Mouse (Mus musculus) midbrain, embryonic 11.5 days (tissue): ENCODE data around the gene Efr3b. TPM values are rescaled to one million over a fixed set of nuclear protein-coding genes. Genes with fewer than 3 reads are reported as not detected.

Experiments used
- ATAC-seq: fragments of 200-750 bp; cut with Nextera tagmentation; 2 replicates; pipeline ENCODE4 v1.8.0; 2017; ENCODE audit warnings: moderate TSS enrichment, moderate library complexity; ENCODE audit not compliant: low FRiP score
- DNase-seq: peaks from one replicate; pipeline ENCODE4 v3.0.0; 2015; ENCODE audit warnings: low spot score; ENCODE audit errors: missing footprints
- H3K27ac ChIP-seq: fragments of 300-500 bp; sonication (generic); 2 replicates; pipeline ENCODE4 v1.5.1; 2014; ENCODE audit warnings: low read depth, low read length
- H3K27me3 ChIP-seq: fragments of 300-500 bp; sonication (generic); 2 replicates; pipeline ENCODE4 v1.6.1; 2014; ENCODE audit warnings: mild to moderate bottlenecking, low read length, moderate library complexity, mixed read lengths; ENCODE audit not compliant: control insufficient read depth, insufficient read depth
- H3K36me3 ChIP-seq: fragments of 300-500 bp; sonication (generic); 2 replicates; pipeline ENCODE4 v1.6.1; 2014; ENCODE audit warnings: mild to moderate bottlenecking, low read length, moderate library complexity, mixed read lengths; ENCODE audit not compliant: control insufficient read depth, insufficient read depth
- H3K4me1 ChIP-seq: fragments of 300-500 bp; sonication (generic); 2 replicates; pipeline ENCODE4 v1.6.1; 2014; ENCODE audit warnings: low read length; ENCODE audit not compliant: control insufficient read depth, insufficient read depth
- H3K4me2 ChIP-seq: fragments of 300-500 bp; sonication (generic); 2 replicates; pipeline ENCODE4 v1.6.1; 2014; ENCODE audit warnings: mild to moderate bottlenecking, moderate library complexity
- H3K4me3 ChIP-seq: fragments of 300-500 bp; sonication (generic); 2 replicates; pipeline ENCODE4 v1.5.1; 2014; ENCODE audit warnings: low read depth, low read length
- H3K9ac ChIP-seq: fragments of 300-500 bp; sonication (generic); 2 replicates; pipeline ENCODE4 v1.6.1; 2014; ENCODE audit warnings: low read length
- H3K9me3 ChIP-seq: fragments of 300-500 bp; sonication (generic); 2 replicates; pipeline ENCODE4 v1.6.1; 2016; ENCODE audit warnings: low read length; ENCODE audit not compliant: control insufficient read depth
- WGBS: fragments of 180-500 bp; shearing (Covaris S2); extraction: QIAGEN DNeasy Blood & Tissue Kit; methylation state at CpG from one replicate; pipeline ENCODE4 v1.1.7; 2014; 5-methylcytosine and 5-hydroxymethylcytosine counted together
- polyA plus RNA-seq: library from polyadenylated mRNA; unstranded; fragments of >200 nt; fragmentation: Nextera tagmentation; extraction: Ambion mirVana; gene quantifications from 2 replicates; pipeline ENCODE4 v1.2.1, GENCODE M21; 2014

The Efr3b gene
- polyA plus RNA-seq, 1 experiment from 2014 or later: 11.7 TPM

DNA sequence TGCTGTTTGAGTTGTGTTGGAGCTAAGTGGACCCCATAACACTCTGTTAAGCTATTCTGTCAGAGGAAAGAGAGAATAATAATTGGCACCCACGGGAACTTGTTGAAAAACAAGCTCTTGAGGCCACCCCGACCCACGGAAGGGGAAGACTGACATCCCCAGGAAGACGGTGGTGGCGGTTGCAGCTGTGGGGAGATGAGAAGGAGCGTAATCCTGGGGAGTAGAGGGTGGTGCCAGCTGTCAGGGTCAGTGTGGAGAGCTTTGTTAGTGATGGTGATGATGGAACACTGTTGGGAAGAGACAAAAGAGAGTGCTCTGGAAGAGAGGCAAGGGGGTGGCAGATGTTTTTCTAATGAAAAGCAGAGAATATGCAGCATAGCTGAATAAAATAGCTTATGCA lies 9.3 kb upstream of the Efr3b start:
- Histone ChIP-seq H3K4me1 (no peaks in the 10 kb centered on the region), H3K9ac (no peak overlapping the region), H3K27ac (no peak overlapping the region), H3K36me3 (no peaks in the 10 kb centered on the region), H3K27me3 (no peaks in the 10 kb centered on the region), H3K4me2 (no peak overlapping the region), H3K9me3 (no peaks in the 10 kb centered on the region), H3K4me3 (no peak overlapping the region)
- no peak for ATAC-seq
- DNase-seq: no peak
- 48% methylated on average over 6 of the region's 6 CpGs for WGBS

GRCm38 (mm10) chr12:4045992-4046391 lies 7.3 kb upstream of the Efr3b start:
- WGBS: 80% methylated on average over 1 of the region's 1 CpGs
- DNase-seq (no peak), ATAC-seq (no peak)
- Histone ChIP-seq H3K4me2 (no peak overlapping the region), H3K27ac (no peak overlapping the region), H3K36me3 (no peaks in the 10 kb centered on the region), H3K9ac (no peak overlapping the region), H3K4me3 (no peak overlapping the region), H3K9me3 (no peaks in the 10 kb centered on the region), H3K4me1 (no peaks in the 10 kb centered on the region), H3K27me3 (no peaks in the 10 kb centered on the region)

DNA sequence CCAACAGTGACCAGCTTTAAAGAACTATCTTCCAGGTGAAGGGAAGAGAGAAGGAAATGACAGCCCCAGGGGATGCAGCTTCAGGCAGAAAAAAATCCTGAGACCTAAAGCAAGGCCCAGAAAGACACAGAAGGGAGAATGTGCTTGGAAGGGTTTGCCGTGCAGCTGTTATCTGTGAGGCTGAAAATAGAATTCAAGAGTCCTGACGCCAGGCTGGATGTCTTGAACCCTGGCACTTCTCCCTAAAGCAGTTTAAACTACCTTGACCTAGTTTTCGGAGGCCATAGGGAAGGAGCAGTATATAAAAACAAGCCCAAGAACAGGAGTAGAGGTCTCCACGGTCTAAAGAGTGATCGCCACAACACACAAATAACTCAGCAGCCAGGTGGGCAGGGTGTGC lies 3.7 kb upstream of the Efr3b start:
- no peaks in the 10 kb centered on the region; the same call in 1 of the 2 replicates for H3K27me3 ChIP-seq
- H3K4me3 ChIP-seq: no peak overlapping the region
- ATAC-seq (no peak), DNase-seq (no peak)
- no peak overlapping the region for H3K9ac ChIP-seq
- no peaks in the 10 kb centered on the region for H3K36me3 ChIP-seq
- no peaks in the 10 kb centered on the region for H3K9me3 ChIP-seq
- H3K4me2 ChIP-seq: no peak overlapping the region
- H3K27ac ChIP-seq: no peak overlapping the region
- WGBS: 82% methylated on average over 5 of the region's 5 CpGs
- peaks cover 8% of the 10 kb centered on the region for H3K4me1 ChIP-seq

- no peaks in the 10 kb centered on the region for H3K36me3 ChIP-seq
- 2% methylated on average over 13 of the region's 13 CpGs for WGBS
- H3K27me3 ChIP-seq: peaks cover 4% of the 10 kb centered on the region; the same call in 1 of the 2 replicates
- H3K4me3 ChIP-seq: peak overlapping the region; percentile 82
- no peaks in the 10 kb centered on the region for H3K9me3 ChIP-seq
- peak overlapping the region; percentile 91; the same call in 1 of the 2 replicates for H3K9ac ChIP-seq
- H3K4me2 ChIP-seq: peak overlapping the region; percentile 81
- ATAC-seq (no peak), DNase-seq (no peak)
- no peak overlapping the region for H3K27ac ChIP-seq
- peaks cover 12% of the 10 kb centered on the region for H3K4me1 ChIP-seq
Measured at GRCm38 (mm10) chr12:4039046-4039445, 331 bp upstream of the Efr3b start.

GRCm38 (mm10) chr12:4037511-4037910 lies 1.2 kb downstream of the Efr3b start:
- DNase-seq (no peak), ATAC-seq (no peak)
- H3K9ac ChIP-seq: peak overlapping the region; percentile 91
- H3K9me3 ChIP-seq: no peaks in the 10 kb centered on the region
- H3K27ac ChIP-seq: no peak overlapping the region
- WGBS: 28% methylated on average over 5 of the region's 5 CpGs
- H3K4me2 ChIP-seq: peak overlapping the region; percentile 81
- peaks cover 4% of the 10 kb centered on the region; the same call in 1 of the 2 replicates for H3K27me3 ChIP-seq
- H3K36me3 ChIP-seq: no peaks in the 10 kb centered on the region
- H3K4me3 ChIP-seq: peak overlapping the region; percentile 82
- H3K4me1 ChIP-seq: peaks cover 12% of the 10 kb centered on the region

- H3K27ac ChIP-seq: no peak overlapping the region
- H3K4me1 ChIP-seq: peaks cover 12% of the 10 kb centered on the region
- no peak for DNase-seq
- H3K36me3 ChIP-seq: no peaks in the 10 kb centered on the region
- no peak overlapping the region for H3K4me2 ChIP-seq
- H3K9ac ChIP-seq: no peak overlapping the region
- H3K27me3 ChIP-seq: peaks cover 4% of the 10 kb centered on the region; the same call in 1 of the 2 replicates
- ATAC-seq: no peak
- no peak overlapping the region for H3K4me3 ChIP-seq
- 85% methylated on average over 5 of the region's 5 CpGs for WGBS
- H3K9me3 ChIP-seq: no peaks in the 10 kb centered on the region
Measured at GRCm38 (mm10) chr12:4036157-4036556, 2.6 kb downstream of the Efr3b start.

GRCm38 (mm10) chr12:4029064-4029463 lies 9.7 kb downstream of the Efr3b start:
- Histone ChIP-seq H3K4me2 (no peak overlapping the region), H3K4me3 (no peak overlapping the region), H3K9me3 (no peaks in the 10 kb centered on the region), H3K9ac (no peak overlapping the region), H3K27me3 (no peaks in the 10 kb centered on the region), H3K4me1 (no peaks in the 10 kb centered on the region), H3K27ac (no peak overlapping the region), H3K36me3 (no peaks in the 10 kb centered on the region)
- no peak for DNase-seq
- ATAC-seq: no peak
- WGBS: 78% methylated on average over 4 of the region's 4 CpGs

- Histone ChIP-seq H3K9me3 (no peaks in the 10 kb centered on the region), H3K4me3 (no peak overlapping the region), H3K4me2 (no peak overlapping the region), H3K4me1 (no peaks in the 10 kb centered on the region), H3K27ac (no peak overlapping the region), H3K9ac (no peak overlapping the region), H3K27me3 (no peaks in the 10 kb centered on the region), H3K36me3 (no peaks in the 10 kb centered on the region)
- ATAC-seq (no peak), DNase-seq (no peak)
- WGBS: 91% methylated on average over 11 of the region's 11 CpGs
Measured at GRCm38 (mm10) chr12:4028516-4028915, 10.2 kb downstream of the Efr3b start.

GRCm38 (mm10) chr12:4024356-4024755 lies 14.4 kb downstream of the Efr3b start:
- no peak overlapping the region for H3K9ac ChIP-seq
- no peak for ATAC-seq

DNA sequence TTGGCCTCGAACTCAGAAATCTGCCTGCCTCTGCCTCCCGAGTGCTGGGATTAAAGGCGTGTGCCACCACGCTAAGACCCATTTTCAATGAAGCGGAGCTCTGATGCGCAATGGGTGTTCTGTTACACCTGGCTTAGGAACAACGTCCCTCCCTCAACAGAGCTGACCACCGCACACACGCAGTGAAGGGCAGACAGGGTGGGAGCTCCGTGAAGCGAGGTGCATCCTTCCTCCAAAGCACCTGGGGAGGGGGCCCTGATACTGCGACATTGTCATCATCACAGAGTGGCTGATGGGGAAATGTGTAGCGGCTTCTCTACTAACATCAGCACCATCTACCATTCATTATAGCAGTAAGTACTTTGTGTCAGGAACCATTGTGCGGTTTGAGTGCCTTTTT lies 15.2 kb downstream of the Efr3b start:
- no peak for ATAC-seq
- H3K27me3 ChIP-seq: no peaks in the 10 kb centered on the region
- WGBS: 95% methylated on average over 14 of the region's 14 CpGs

More at GRCm38 (mm10) chr12:4024356-4024755, 14.4 kb downstream of the Efr3b start:
- H3K27me3 ChIP-seq: no peaks in the 10 kb centered on the region
- WGBS: 86% methylated on average over 5 of the region's 5 CpGs
- H3K4me2 ChIP-seq: no peak overlapping the region
- no peaks in the 10 kb centered on the region for H3K36me3 ChIP-seq
- no peak for DNase-seq
- no peaks in the 10 kb centered on the region for H3K4me1 ChIP-seq
- H3K9me3 ChIP-seq: no peaks in the 10 kb centered on the region
- no peak overlapping the region for H3K4me3 ChIP-seq
- no peak overlapping the region for H3K27ac ChIP-seq

More for the DNA sequence above, 15.2 kb downstream of the Efr3b start:
- Histone ChIP-seq H3K36me3 (no peaks in the 10 kb centered on the region), H3K9ac (no peak overlapping the region), H3K27ac (no peak overlapping the region), H3K4me1 (no peaks in the 10 kb centered on the region), H3K4me3 (no peak overlapping the region), H3K4me2 (no peak overlapping the region), H3K9me3 (no peaks in the 10 kb centered on the region)
- DNase-seq: no peak
